Mouse (Mus musculus): ENCODE data around the gene Fgfr1op.

Gene Fgfr1op

DNA sequence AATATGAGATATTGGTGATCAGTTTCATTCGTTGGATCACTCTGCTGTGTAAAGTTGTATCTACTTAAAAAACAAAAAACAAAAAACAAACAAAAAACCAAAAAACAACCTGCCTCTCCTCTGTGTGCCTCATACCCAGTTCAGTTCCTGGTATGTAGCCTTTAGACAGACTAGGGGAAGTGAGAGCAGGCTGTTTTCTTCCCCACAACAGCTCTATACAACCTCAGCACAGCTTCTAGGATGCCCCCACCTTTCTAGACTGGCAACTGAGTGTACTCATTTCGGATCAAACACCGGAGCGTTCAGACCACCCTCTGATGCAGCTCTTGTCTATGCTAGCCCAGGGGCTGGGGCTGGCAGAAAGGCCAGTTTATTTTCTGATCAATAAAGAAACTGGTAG, 60.4 kb downstream of the Fgfr1op start:
- DNase-seq (ENCODE audit: low read depth, low spot score): no peak

DNA sequence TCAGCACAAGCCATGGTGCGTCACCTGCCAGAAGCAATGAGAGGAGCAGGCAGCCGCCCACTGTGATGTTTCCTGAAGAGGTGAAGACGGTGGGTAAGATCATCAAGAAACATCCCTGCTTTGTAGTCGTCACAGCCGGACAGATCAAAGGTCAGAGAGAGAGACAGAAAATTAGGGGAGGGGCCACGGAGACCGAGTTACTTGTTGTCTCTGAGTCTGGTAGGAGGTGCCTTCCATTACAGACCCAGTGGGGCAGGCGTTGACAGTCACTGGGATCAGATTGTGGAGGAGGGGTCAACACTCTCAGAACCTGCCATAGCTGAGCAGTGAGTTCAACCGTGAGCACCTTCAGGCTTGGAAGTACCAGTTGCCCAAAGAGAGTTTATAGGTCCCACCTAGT, 63.3 kb downstream of the Fgfr1op start:
- no peak for DNase-seq (ENCODE audit: low read depth, low spot score)

DNA sequence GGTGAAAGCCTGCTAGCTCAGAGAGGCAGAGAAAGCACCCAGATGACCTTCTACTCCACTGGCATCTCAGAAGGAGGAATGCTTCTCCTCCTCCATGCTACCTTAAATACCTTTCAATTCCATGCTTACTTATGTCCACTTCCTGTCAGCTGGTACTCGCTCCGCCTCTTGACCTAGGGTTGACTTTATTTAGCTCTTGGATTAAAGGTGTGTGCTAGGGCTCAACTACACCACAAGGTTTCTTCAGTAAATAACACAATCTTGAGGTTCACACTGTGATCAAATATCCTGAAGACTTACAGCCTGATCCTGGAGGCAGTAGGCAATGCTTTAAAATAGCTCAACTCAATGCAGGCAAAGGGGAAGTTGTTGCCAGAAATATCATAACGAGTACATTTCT, 64.3 kb downstream of the Fgfr1op start:
- no peak for DNase-seq (ENCODE audit: low read depth, low spot score)

DNA sequence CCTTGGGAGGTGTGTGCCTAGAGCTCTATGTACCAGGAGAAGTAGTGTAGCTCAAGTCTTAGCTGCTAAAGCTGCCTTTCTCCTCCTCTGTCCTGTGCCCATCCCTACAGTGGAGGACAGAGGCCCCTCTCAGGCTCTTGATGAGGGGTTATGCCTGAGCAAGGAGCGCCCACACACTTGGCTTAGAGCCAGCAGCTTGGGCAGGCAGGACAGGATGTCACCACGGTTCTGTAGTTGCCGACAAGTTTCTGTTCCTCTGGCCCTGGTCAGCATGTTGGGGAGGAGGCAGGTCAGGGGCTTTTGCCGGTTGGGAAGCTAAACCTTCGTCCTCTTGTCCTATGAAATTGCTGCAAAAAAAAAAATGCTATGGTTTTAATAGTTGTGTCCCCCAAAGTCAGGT, 66.8 kb downstream of the Fgfr1op start:
- DNase-seq (ENCODE audit: low read depth, low spot score): peak; percentile 54

DNA sequence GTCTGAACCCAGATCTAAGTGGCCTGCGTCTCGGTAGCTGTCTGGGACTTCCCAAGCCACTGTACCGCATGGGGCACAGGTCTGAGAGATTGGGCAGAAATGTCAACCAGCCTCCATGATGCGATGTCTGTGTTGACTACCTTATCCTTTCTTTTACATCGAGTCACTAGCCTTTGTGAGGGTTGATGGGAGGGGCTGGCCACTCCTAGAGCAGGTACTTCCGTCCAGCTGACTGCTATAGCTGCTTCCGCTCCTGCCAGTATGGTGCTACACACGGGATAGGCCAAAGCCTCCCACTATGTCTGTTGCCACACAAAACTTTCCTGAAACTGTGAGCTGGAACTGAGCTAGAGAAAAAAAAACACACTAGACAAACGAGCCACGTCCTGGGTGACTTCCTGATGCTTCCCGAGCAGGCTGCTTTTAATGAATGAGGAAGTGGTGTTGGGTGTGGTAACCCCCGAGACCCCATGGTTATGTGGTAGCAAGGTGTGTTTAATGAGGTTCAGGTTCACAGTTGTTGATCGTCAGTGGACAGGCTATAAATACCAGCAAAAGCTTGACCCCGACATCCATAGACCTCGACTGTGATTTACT, 68.4 kb downstream of the Fgfr1op start:
- peak; percentile 61 for DNase-seq (ENCODE audit: low read depth, low spot score)

DNA sequence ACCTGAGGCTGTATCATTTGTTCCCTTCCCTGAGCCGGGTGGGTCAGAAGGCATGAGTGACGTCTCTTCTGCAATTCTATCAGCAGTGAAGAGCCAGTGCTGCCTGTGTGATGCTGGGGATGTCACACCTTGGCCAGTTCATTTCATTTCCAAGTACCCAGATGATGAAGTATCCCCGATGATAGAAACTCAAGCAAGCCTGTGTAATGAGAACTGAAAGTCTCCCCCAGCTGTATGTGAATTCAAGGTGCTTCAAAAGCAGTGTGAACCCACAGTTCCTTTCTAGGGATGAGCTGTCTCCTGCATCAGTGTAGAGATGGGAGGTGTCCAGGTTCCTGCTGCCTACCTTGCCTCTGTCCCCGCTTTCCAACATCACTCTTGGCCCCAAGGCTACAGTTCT, 69.2 kb downstream of the Fgfr1op start:
- DNase-seq (ENCODE audit: low read depth, low spot score): no peak

DNA sequence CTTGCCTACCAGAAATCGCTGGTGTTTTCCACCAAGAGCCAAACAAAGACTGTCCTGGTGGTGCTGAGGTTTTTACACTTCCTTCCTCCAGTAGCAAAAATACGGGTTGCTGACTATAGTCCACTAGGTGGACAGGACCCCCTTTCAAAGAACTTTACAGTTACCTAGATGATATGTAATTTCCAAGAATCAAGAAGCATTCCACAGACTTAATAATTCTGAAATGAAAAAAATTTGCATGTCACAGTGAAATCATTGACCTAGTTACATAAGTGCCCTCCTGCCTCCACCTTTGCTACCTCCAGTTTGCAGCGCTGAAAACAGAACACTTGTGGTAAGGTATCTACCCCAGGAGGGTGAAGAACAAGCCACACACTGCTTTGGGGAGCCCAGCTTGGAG, 70.4 kb downstream of the Fgfr1op start, which contains the start of gene Ccr6:
Gene Ccr6 (plus strand): TSS at position 301 of the 400 bp plus-strand sequence.
- DNase-seq (ENCODE audit: low read depth, low spot score): no peak

DNA sequence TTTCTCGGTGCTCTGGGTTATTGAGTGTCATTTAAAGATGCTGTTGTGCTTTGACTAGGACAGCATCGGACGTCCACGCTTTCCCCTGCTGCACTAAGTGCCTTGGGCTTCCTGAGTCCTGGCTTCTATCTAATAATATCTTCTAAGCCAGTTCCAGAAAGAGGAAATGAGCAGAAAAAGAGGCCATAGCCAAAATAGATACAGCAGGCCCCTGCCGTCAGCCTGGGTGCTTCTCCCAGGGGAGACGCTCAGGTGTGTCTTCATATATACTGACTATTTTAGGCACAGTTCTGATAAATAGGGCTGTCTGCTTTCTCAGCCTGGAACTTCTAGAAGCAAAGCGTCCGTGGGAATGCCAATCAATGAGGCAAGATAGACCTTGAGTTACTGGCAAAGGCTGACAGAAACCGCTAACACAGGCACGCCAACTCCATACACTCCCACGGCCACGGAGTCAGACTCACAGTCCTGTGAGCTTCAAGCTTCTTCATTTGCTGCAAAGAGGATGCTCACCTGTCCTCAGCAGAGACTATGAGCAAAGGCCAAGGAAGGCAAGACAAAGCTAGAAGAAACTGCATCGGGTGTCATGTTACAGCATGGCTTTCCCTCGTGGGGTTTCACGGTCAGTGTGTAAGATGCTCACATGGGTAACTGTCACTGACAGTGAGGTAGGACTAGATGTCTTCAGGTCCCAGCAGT, 72.9 kb downstream of the Fgfr1op start:
- DNase-seq (ENCODE audit: low read depth, low spot score): no peak

DNA sequence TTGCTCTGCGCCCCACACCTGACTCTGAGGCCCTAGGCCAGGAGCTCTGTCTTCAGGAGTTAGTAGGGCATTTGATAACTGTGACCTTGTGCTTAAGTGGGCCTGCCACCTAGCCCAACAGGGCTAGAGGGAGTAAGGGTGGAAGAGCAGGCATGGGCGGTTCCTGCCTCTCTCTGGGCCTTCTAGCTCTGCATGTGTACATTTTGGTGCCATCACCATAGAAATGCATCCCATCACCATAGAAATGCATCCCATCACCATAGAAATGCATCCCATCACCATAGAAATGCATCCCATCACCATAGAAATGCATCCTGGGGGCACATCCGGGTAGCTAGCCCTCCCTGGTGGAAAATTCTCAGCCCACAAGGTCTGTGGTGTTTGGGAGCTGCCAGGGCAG, 74.3 kb downstream of the Fgfr1op start:
- no peak for DNase-seq (ENCODE audit: low read depth, low spot score)

DNA sequence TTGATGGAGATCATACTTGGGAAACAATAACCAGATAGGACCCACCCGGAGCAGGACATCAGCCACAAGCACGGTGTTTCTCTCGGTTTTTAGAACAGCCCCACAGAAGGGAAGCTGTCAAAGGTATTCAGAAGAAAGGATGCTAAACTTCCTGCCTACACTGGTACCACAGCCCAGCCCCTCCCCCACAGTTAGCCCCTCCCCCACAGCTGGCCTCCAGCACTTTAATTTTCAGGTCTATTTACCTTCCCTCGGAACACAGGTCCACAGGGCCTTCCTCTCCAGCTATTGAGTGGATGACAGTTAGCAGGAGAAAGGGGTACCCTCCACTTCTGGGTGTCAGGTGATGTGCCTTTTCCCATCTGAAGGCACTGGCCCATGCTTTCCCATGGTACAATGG, 75.2 kb downstream of the Fgfr1op start:
- peak; percentile 64 for DNase-seq (ENCODE audit: low read depth, low spot score)

DNA sequence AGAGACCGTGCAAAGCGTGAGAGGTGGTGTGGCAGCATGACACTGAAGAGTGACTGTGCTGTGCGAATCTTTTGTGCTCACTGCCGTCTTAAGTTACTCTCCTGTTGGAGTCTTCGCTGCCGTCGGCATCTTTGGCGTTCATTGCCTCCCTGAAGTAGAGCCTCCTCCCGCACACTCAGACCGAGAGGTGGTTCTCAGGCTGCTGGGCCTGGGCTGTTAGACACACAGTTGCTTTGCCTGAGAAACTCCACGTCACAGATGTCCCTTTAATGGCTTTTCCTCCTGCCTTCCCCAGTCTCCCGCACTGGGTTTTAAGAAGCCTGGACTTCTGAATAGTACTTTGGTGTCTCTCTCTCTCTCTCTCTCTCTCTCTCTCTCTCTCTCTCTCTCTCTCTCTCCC, 76.3 kb downstream of the Fgfr1op start:
- DNase-seq (ENCODE audit: low read depth, low spot score): peak; percentile 51

DNA sequence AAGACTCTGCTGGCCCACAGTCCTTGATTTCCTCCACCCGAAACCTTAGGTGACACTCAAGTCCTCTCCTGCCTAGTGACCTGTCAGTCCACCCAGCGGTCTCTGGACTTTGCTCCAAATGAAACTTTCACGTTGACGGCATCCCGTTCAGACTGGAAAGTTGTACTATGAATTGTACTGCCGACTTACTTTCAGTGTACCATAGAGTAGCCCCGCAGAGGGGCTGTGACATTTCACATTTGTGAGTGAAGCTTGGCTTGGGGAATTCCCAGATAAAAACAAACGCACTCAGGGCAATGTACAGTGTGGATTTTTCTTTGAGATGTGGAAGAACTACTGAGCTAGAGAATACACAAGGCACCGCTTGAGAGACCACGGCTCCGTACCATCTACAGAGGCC, 76.9 kb downstream of the Fgfr1op start:
- peak; percentile 51 for DNase-seq (ENCODE audit: low read depth, low spot score)

DNA sequence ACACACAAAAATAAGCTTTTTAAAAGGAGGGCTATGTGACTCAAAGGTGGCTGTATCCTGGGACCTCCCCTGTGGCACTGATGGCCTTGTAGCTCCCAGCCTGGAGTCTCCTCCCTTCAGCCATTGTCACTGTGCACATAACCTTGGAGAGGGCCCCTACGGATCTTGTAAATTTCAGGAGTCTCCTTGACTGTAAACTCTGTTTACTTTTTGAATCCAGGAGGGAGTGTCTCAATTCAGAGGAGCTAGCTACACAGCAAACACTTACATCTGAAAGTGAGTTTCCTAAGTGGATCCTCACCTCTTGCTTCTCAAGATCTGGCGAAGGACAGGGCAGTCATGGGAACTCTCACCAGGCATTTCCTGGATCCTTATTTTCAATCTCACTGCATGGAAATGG, 78.8 kb downstream of the Fgfr1op start:
- no peak for DNase-seq (ENCODE audit: low read depth, low spot score)

DNA sequence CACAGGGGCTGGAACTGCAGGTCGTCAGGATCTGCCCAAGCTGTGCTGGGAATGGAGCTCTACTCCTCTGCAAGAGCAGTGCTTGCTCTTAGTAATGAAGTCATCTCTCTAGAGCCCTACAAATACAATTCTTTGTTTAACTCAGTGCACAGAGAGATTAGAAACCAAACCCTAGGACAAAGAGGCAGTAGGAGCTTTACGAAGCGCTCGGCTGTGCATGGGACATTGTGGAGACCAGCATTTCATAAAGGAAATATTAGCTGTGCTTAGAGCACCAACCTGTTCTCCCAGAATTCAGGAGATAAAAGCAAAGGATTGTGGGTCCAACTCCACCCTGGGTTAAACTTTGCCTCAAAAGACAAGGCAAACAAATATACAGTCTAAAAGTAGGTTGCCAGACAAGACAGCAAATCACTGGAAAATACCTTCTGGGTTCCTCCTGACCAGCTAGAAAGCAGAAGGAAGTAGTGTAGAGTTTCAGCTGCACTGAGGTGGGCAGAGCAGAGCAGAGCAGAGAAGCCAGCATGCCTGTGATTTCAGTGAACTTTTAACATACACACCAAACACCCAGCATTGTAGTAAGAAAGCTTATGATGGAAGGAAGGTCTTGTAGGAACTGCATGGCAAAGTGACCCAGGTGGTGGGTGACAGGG, 80.9 kb downstream of the Fgfr1op start:
- DNase-seq (ENCODE audit: low read depth, low spot score): no peak

Data from CD4-positive, CD25-positive, alpha-beta regulatory T cell, adult 2 months (primary cell).